Mouse (Mus musculus) left cerebral cortex, postnatal 25 days (tissue): ENCODE measurements around the gene Hrh2. TPM values are rescaled to one million over a fixed set of nuclear protein-coding genes. Genes with fewer than 3 reads are reported as not detected.

ENCODE experiments used
- DNase-seq, 2 experiments: peaks; one replicate each; pipeline ENCODE4 v3.0.0; 2022; ENCODE audit warnings: low spot score in 2 of 2, mixed read lengths in 1 of 2
- intact Hi-C: fragments of 180-260 bp; cut with DNase I; formaldehyde crosslinking; loops from one replicate; pipeline ENCODE4 v1.15.1; 2025
- total RNA-seq, 2 experiments: library from RNA; stranded (reverse); gene quantifications; 2 replicates each; pipeline ENCODE4 v1.2.3; 2021

Gene Hrh2
- total RNA-seq, 2 experiments from 2014 or later = 15.3 to 15.7 TPM

- no peak for DNase-seq
- intact Hi-C loops = loop anchor here (10.0 kb wide), 1 partner anchor 474 kb away; no protein-coding TSS in a partner anchor
Measured at GRCm38 (mm10) chr13:54249007-54249406, 57.1 kb downstream of the Hrh2 start.

- DNase-seq = no peak
- intact Hi-C loops = no loop called here
Measured at GRCm38 (mm10) chr13:54250346-54250745, 58.4 kb downstream of the Hrh2 start.

- intact Hi-C loops = no loop called here
- no peak for DNase-seq
Measured at GRCm38 (mm10) chr13:54251541-54252225, 59.8 kb downstream of the Hrh2 start.

- peak; percentile 63 to 90 for DNase-seq
- intact Hi-C loops = loop anchor here (5.0 kb wide), 1 partner anchor 55 kb away; no protein-coding TSS in a partner anchor
Measured at GRCm38 (mm10) chr13:54257580-54258223, 65.8 kb downstream of the Hrh2 start.

- DNase-seq = no peak
- intact Hi-C loops = loop anchor here (5.0 kb wide), 1 partner anchor 54 kb away; no protein-coding TSS in a partner anchor
Measured at GRCm38 (mm10) chr13:54258231-54258743, 66.4 kb downstream of the Hrh2 start.

GRCm38 (mm10) chr13:54260318-54260717, 68.4 kb downstream of the Hrh2 start:
- intact Hi-C loops = no loop called here
- peak; percentile 52 to 92 for DNase-seq

GRCm38 (mm10) chr13:54262741-54263510, 71.0 kb downstream of the Hrh2 start:
- peak in 1 of 2 experiments; percentile 76 for DNase-seq
- intact Hi-C loops = no loop called here

GRCm38 (mm10) chr13:54263641-54264040, 71.7 kb downstream of the Hrh2 start:
- intact Hi-C loops = no loop called here

GRCm38 (mm10) chr13:54266472-54266871, 74.5 kb downstream of the Hrh2 start:
- DNase-seq = peak in 1 of 2 experiments; percentile 56
- intact Hi-C loops = no loop called here

More at GRCm38 (mm10) chr13:54263641-54264040, 71.7 kb downstream of the Hrh2 start:
- no peak for DNase-seq

GRCm38 (mm10) chr13:54269087-54269486, 77.2 kb downstream of the Hrh2 start:
- intact Hi-C loops = loop anchor here (2.0 kb wide), 1 partner anchor 44 kb away; no protein-coding TSS in a partner anchor
- no peak for DNase-seq

- intact Hi-C loops = loop anchor here (2.0 kb wide), 1 partner anchor 43 kb away; no protein-coding TSS in a partner anchor
- peak in 1 of 2 experiments; percentile 94 for DNase-seq
Measured at GRCm38 (mm10) chr13:54269628-54270027, 77.7 kb downstream of the Hrh2 start.

- intact Hi-C loops = no loop called here
- no peak for DNase-seq
Measured at GRCm38 (mm10) chr13:54272076-54272475, 80.1 kb downstream of the Hrh2 start.

- intact Hi-C loops = no loop called here
- DNase-seq = peak; percentile 23 to 88
Measured at GRCm38 (mm10) chr13:54277406-54277805, 85.5 kb downstream of the Hrh2 start.

- DNase-seq = peak in 1 of 2 experiments; percentile 57
- intact Hi-C loops = no loop called here
Measured at GRCm38 (mm10) chr13:54280366-54280765, 88.4 kb downstream of the Hrh2 start.

GRCm38 (mm10) chr13:54281149-54281548, 89.2 kb downstream of the Hrh2 start:
- intact Hi-C loops = no loop called here
- no peak for DNase-seq

GRCm38 (mm10) chr13:54281623-54282022, 89.7 kb downstream of the Hrh2 start:
- DNase-seq = no peak
- intact Hi-C loops = no loop called here

- DNase-seq = no peak
- intact Hi-C loops = no loop called here
Measured at GRCm38 (mm10) chr13:54282149-54282860, 90.4 kb downstream of the Hrh2 start.

- DNase-seq = peak in 1 of 2 experiments; percentile 21
- intact Hi-C loops = no loop called here
Measured at GRCm38 (mm10) chr13:54282861-54283206, 90.9 kb downstream of the Hrh2 start.
